Mouse (Mus musculus) spleen, embryonic (tissue): ENCODE results near the gene Ascl4.

Experiments used
- CTCF ChIA-PET: fragments of 350-600 bp; sonication (Branson Sonifier 250); formaldehyde crosslinking; loops from one replicate; lab custom pipeline; 2022; lab: Charles Lee

Gene Ascl4

DNA sequence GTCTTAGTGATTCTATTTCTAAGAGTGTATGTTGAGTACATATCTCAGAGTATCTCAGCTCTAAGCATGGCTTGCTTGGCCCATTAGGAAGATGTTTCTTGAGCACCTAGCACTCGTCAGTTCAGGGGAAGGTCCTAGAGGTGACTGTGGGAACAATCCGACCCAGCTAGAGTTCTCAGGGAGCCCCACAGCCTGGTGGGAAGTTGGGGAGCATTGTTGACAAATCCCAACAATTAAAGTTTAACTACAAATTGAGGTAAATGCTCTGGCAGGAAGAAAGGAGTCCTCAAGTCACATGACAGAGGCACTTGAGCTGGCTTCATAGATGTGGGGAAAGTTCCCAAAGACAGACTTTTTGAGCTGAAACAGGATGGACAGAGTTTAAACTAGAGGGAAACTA lies 41.2 kb downstream of the Ascl4 start:
- CTCF ChIA-PET = no interaction called here

DNA sequence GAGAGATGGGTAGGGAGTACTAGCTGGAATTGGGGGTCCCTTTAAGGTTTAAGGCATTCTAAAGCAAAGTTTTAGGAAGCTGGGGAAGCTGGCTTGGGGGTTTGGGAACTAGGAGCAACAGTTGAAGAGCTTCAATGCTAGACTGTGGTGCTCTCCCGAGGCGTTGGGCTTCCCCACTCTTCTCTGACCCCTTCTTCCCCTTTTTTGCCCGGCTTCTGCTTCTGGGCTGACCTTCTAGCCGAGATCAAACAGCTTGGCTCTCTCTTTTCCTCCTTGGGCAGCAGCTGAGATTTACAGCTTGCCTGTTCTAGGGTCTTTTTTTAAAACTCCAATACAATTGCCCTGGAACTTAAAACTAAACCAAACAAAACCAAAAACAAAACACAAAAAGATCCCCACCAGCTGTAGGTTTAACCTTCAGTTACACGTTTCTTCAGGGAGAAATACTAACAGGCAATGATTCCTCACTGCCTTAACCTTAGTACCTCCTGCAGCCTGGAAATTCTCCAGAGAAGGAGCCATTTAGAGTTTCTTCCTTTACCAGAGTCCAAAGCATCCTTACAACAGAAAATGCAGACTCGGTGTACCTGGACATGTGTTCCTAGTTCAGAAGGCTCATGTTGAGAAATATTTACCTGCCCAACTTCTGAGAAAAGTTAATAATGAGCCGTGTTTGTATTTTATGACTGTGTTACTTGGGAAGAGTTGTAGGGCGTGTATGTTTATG lies 42.6 kb downstream of the Ascl4 start:
- CTCF ChIA-PET = no interaction called here

DNA sequence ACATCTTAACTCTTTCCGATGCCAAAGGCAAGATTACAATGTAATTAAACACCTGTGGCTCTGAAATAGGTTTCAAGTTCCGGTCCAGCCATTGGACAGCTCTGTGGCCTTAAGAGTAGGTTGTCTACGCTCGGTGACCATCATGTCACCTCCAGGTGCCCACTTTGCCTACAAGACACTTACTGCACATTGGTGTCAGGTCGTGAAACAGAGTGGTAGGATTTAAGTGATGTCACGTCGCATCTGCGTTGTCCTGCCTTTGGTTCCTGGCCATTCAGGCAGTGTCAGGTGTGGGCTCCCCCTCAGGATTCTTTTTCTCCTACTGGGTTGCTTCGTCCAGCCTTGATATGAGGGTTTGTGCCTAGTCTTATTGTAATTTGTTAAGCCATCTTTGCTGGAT lies 44.3 kb downstream of the Ascl4 start:
- CTCF ChIA-PET = no interaction called here

DNA sequence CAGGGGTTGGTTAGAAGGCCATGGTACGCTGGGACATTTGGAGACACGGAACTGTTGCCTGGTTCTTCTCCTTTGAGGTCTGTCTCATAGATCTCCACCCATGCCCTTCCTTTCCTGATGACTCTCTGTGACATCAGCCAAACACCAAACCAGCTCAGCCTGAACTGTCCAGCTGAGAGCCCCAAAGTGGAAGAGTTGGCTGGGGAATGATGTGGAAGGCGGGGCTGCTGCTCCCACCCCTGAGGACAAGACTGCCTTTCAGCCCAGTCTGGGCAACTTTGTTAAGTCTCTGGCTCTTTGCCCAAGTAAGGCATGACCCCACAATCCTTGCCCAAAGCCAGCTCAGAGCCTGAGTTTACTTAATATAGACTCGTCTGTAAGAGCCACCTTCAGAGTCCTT lies 45.4 kb downstream of the Ascl4 start:
- CTCF ChIA-PET = no interaction called here

DNA sequence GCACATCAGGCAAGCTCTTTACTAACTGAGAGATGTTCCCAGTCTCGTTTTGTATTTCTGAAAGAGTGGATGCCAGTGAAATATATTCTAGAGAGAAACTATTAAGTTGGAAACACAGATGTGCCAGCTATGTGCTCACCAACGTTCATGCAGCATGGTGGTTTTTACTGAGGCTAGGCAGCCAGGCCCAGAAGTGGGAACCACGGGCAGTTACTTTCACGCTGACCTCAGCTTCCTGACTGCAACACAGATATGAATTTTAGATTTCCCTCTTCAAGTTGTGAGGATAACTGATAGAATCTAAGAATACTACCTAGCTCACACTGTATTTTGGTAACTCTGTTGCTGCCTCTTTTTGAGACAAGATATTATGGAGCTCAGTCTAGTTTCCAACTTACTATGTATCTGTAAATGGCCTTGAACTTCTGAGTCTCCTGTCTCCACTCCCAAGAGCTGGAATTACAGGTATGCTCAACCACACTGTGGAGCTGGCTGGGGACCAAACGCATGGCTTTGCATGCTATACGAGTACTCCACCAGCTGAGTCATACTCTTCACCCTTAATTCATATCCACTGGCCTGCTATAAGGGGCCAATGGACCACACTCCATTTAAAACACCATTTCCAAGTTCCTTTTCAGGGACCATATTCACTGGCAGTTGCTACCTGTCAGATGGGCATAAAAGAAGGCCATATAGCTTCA lies 62.1 kb downstream of the Ascl4 start:
- CTCF ChIA-PET = no interaction called here

DNA sequence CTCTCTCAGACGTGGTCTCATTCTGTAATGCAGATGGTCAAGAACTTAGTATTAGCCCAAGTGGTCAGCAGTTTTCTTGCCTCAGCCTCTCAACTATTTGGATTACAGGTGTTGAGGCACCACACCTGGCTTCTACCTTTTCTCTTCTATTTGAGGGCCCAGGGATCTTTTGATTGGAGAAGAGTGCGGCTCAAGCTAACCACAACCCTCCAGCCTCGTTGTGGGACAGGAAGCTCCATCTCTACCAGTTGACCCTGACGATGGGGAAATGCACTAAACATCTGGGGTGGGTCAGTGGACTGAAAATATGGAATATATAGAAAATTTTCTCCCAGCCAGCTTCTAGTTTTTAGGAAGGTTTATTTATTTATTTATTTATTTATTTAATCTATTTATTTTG lies 64.9 kb downstream of the Ascl4 start:
- CTCF ChIA-PET = no interaction called here

DNA sequence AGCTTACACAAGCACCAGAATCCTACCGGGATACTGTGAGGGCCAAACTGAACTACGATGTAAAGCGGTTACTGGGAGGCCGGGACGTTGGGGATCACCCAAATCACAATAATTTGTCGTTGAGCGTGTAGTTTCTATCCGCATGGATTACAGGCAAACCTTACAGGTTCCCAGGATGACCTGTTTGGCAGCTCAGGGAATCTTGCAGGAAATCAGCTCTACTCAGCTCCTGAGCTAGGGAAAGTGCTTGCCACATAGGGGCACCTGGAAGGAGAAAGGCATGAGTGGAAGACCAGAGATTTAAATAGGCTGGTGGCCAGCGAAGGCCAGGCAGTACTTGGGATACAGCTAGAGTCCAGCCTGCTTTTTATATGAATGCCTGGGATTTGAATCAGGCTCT lies 66.4 kb downstream of the Ascl4 start:
- CTCF ChIA-PET = no interaction called here

DNA sequence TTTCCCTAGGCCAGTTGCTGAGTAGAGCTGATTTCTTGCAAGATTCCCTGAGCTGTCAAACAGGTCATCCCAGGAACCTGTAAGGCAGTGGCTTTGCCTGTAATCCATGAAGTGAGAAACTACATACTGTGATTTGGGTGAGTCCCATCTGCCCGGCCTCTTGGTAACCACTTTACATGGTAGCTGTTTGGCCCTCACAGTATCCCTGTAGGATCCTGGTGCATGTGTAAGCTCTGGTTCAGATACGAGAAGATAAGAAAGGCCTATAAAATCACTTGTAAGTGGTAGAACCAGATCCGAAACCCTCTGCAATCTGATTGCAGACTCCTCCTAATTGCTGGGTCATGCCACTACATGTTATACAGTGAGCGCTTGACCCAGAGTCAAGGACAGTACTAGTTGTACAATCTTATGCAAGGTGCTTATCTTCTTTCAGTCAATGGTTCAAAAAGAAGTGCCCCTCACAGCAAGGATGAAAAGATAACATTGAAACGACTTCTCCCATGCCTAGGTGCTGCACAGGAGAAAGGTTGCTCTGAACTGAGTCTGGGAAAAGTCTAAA lies 67.1 kb downstream of the Ascl4 start:
- CTCF ChIA-PET = no interaction called here
